Comparison of ENCODE assay signal across 33 mouse cellular contexts in genomic region chr4:139545791-139546190, GRCm38 (mm10). TPM values are rescaled to one million over a fixed set of nuclear protein-coding genes. Genes with fewer than 3 reads are reported as not detected.
DNase-seq lines count a peak whose midpoint lies in the region; ATAC-seq and TF ChIP-seq lines count a peak whose summit lies in the region.
"Had no signal": no experiment of that assay in that cellular context is flagged by ENCODE, and none has a peak within 500 bp of the region (broad histone marks: within the 10 kb centered on the region; RNA-seq: fewer than 3 reads in every experiment).

No protein-coding gene starts in this region.

- WGBS in hindbrain, embryonic 10.5 days: 42% methylated on average over 6 of the region's 6 CpGs
- 34% methylated on average over 6 of the region's 6 CpGs for WGBS in hindbrain, embryonic 16.5 days
- 38% methylated on average over 6 of the region's 6 CpGs for WGBS in neural tube, embryonic 11.5 days
- WGBS in neural tube, embryonic 15.5 days: 24% methylated on average over 6 of the region's 6 CpGs
- WGBS in limb, embryonic 10.5 days: 80% methylated on average over 6 of the region's 6 CpGs

- peak overlapping the region; percentile 86 for H3K27ac ChIP-seq in hindbrain, embryonic 10.5 days
- no peak overlapping the region for H3K27ac ChIP-seq in hindbrain, embryonic 16.5 days (ENCODE audit: low read depth, low read length)
- peak overlapping the region; percentile 63; the same call in 1 of the 2 replicates for H3K27ac ChIP-seq in neural tube, embryonic 11.5 days (ENCODE audit: low read depth, low read length)
- H3K27ac ChIP-seq in neural tube, embryonic 15.5 days (replicated peaks): no peak overlapping the region
- peak overlapping the region; percentile 3; the same call in 1 of the 2 replicates for H3K27ac ChIP-seq in limb, embryonic 10.5 days
- H3K27ac ChIP-seq: heart, adult 2 months; hindbrain, postnatal 0 days; left cerebral cortex, adult 2 months; limb, embryonic 15.5 days; liver, embryonic 15.5 days; macrophage; midbrain, embryonic 12.5 days; stomach, postnatal 0 days had no signal

- no peak overlapping the region for H3K4me2 ChIP-seq in hindbrain, embryonic 16.5 days (ENCODE audit: low read length)
- no peak overlapping the region for H3K4me2 ChIP-seq in neural tube, embryonic 11.5 days (ENCODE audit: low read depth)
- no peak overlapping the region for H3K4me2 ChIP-seq in neural tube, embryonic 15.5 days
- H3K4me2 ChIP-seq: limb, embryonic 15.5 days; liver, embryonic 15.5 days; midbrain, embryonic 12.5 days had no signal

- H3K27me3 ChIP-seq in hindbrain, embryonic 10.5 days (ENCODE audit: insufficient read depth, poor library complexity, severe bottlenecking): no peaks in the 10 kb centered on the region
- no peaks in the 10 kb centered on the region for H3K27me3 ChIP-seq in hindbrain, embryonic 16.5 days (replicated peaks; ENCODE audit: control insufficient read depth, insufficient read depth, low read length)
- no peaks in the 10 kb centered on the region for H3K27me3 ChIP-seq in neural tube, embryonic 11.5 days (ENCODE audit: control insufficient read depth, insufficient read depth, low read length)
- H3K27me3 ChIP-seq in neural tube, embryonic 15.5 days (replicated peaks): no peaks in the 10 kb centered on the region
- no peaks in the 10 kb centered on the region for H3K27me3 ChIP-seq in limb, embryonic 10.5 days (ENCODE audit: low read depth, poor library complexity, severe bottlenecking)
- H3K27me3 ChIP-seq: limb, embryonic 15.5 days; liver, embryonic 15.5 days; midbrain, embryonic 12.5 days had no signal

- H3K9me3 ChIP-seq in hindbrain, embryonic 10.5 days: no peaks in the 10 kb centered on the region
- no peaks in the 10 kb centered on the region for H3K9me3 ChIP-seq in hindbrain, embryonic 16.5 days (ENCODE audit: control insufficient read depth, low read length)
- H3K9me3 ChIP-seq in neural tube, embryonic 11.5 days (ENCODE audit: control insufficient read depth, low read length): no peaks in the 10 kb centered on the region
- no peaks in the 10 kb centered on the region for H3K9me3 ChIP-seq in neural tube, embryonic 15.5 days (replicated peaks)
- H3K9me3 ChIP-seq in limb, embryonic 10.5 days (replicated peaks): no peaks in the 10 kb centered on the region
- H3K9me3 ChIP-seq: G1E; limb, embryonic 15.5 days; liver, embryonic 15.5 days; midbrain, embryonic 12.5 days had no signal

- peak; percentile 15 for DNase-seq in hindbrain, embryonic 10.5 days (ENCODE audit: low spot score)
- peak; percentile 22 for DNase-seq in neural tube, embryonic 11.5 days (ENCODE audit: low spot score)
- peak; percentile 29 for DNase-seq in brain, embryonic 14.5 days (ENCODE audit: low read depth)
- no peak for DNase-seq in limb, embryonic 10.5 days (ENCODE audit: low spot score)
- DNase-seq: adrenal gland, postnatal 10 days; B cell, adult 2 months; cerebellum, adult 9-10 months; gastrocnemius, postnatal 25 days; heart, adult 2 months; heart, postnatal 36 days; kidney, adult 11 months; thymus, adult 2 months had no signal

- TF ChIP-seq CTCF in brain, embryonic 14.5 days (IDR thresholded peaks at IDR 0.05; ENCODE audit: borderline replicate concordance, extremely low read depth, insufficient read depth, insufficient read length): no peak

- no peak overlapping the region for H3K4me3 ChIP-seq in hindbrain, embryonic 10.5 days
- H3K4me3 ChIP-seq in hindbrain, embryonic 16.5 days (ENCODE audit: low read length): no peak overlapping the region
- no peak overlapping the region for H3K4me3 ChIP-seq in neural tube, embryonic 11.5 days (ENCODE audit: low read depth, low read length)
- H3K4me3 ChIP-seq in neural tube, embryonic 15.5 days (replicated peaks): no peak overlapping the region
- H3K4me3 ChIP-seq in limb, embryonic 10.5 days: no peak overlapping the region
- H3K4me3 ChIP-seq: heart, adult 2 months; left cerebral cortex, adult 2 months; limb, embryonic 15.5 days; liver, embryonic 15.5 days; midbrain, embryonic 12.5 days had no signal

- no peak for ATAC-seq in hindbrain, embryonic 16.5 days
- peak; percentile 55; the same call in 1 of the 2 replicates for ATAC-seq in neural tube, embryonic 11.5 days (ENCODE audit: insufficient read depth, low FRiP score, low TSS enrichment)
- ATAC-seq in neural tube, embryonic 15.5 days (ENCODE audit: low FRiP score): no peak
- no peak for ATAC-seq in granulocyte monocyte progenitor cell, adult 5-6 weeks (replicated peaks; ENCODE audit: poor library complexity, severe bottlenecking)
- ATAC-seq: forebrain, embryonic 16.5 days; hindbrain, postnatal 0 days had no signal

- TF ChIP-seq POLR2A in brain, embryonic 14.5 days (IDR thresholded peaks at IDR 0.05; ENCODE audit: borderline replicate concordance, extremely low read depth, insufficient read depth, insufficient read length, poor library complexity, severe bottlenecking): no peak

- no peak overlapping the region for H3K9ac ChIP-seq in hindbrain, embryonic 16.5 days (ENCODE audit: low read depth, low read length)
- 0 out of 2 replicates have a peak overlapping the region, but pooled peaks have one; percentile 30 for H3K9ac ChIP-seq in neural tube, embryonic 11.5 days (ENCODE audit: low read length)
- no peak overlapping the region for H3K9ac ChIP-seq in neural tube, embryonic 15.5 days (replicated peaks)
- H3K9ac ChIP-seq: limb, embryonic 15.5 days; liver, embryonic 15.5 days; midbrain, embryonic 12.5 days had no signal

- no peaks in the 10 kb centered on the region for H3K36me3 ChIP-seq in hindbrain, embryonic 10.5 days
- H3K36me3 ChIP-seq in hindbrain, embryonic 16.5 days (ENCODE audit: control insufficient read depth, insufficient read depth, low read length): no peaks in the 10 kb centered on the region
- no peaks in the 10 kb centered on the region for H3K36me3 ChIP-seq in neural tube, embryonic 11.5 days (ENCODE audit: control insufficient read depth, insufficient read depth, low read length)
- H3K36me3 ChIP-seq in neural tube, embryonic 15.5 days: no peaks in the 10 kb centered on the region
- no peaks in the 10 kb centered on the region for H3K36me3 ChIP-seq in limb, embryonic 10.5 days
- H3K36me3 ChIP-seq: G1E; limb, embryonic 15.5 days; liver, embryonic 15.5 days; midbrain, embryonic 12.5 days had no signal

- H3K4me1 ChIP-seq in hindbrain, embryonic 10.5 days (replicated peaks): peaks cover 9% of the 10 kb centered on the region
- H3K4me1 ChIP-seq in hindbrain, embryonic 16.5 days (ENCODE audit: control insufficient read depth, insufficient read depth, low read depth, low read length): no peaks in the 10 kb centered on the region
- no peaks in the 10 kb centered on the region for H3K4me1 ChIP-seq in neural tube, embryonic 11.5 days (ENCODE audit: control insufficient read depth, insufficient read depth, low read length)
- H3K4me1 ChIP-seq in neural tube, embryonic 15.5 days: 0 out of 2 replicates have a peak, but pooled peaks cover 4% of the 10 kb centered on the region
- no peaks in the 10 kb centered on the region for H3K4me1 ChIP-seq in limb, embryonic 10.5 days
- H3K4me1 ChIP-seq: limb, embryonic 15.5 days; liver, embryonic 15.5 days had no signal

RNA-seq across cellular contexts. Expression of gene Iffo2, which starts 15.4 kb away (rescaled TPM):
- 3.6 and 4.6 TPM in 2 replicates for polyA plus RNA-seq in hindbrain, embryonic 10.5 days (2016; fragmentation: Nextera tagmentation; extraction: Ambion mirVana)
- 3.5 and 3.9 TPM in 2 replicates for polyA plus RNA-seq in hindbrain, embryonic 16.5 days (2015; fragmentation: Nextera tagmentation; extraction: Ambion mirVana)
- polyA plus RNA-seq in neural tube, embryonic 11.5 days (2014; fragmentation: Nextera tagmentation; extraction: Ambion mirVana): 2.8 and 3.4 TPM in 2 replicates
- polyA plus RNA-seq in neural tube, embryonic 15.5 days (2015; fragmentation: Nextera tagmentation; extraction: Ambion mirVana): 4.5 and 5.2 TPM in 2 replicates
- 5.6 and 11.0 TPM in 2 replicates for polyA plus RNA-seq in brain, embryonic 14.5 days (2012; rRNA removed)
- polyA plus RNA-seq in limb, embryonic 10.5 days (2016; fragmentation: Nextera tagmentation; extraction: Ambion mirVana): 2.8 and 4.1 TPM in 2 replicates
- total RNA-seq in granulocyte monocyte progenitor cell, adult 5-6 weeks (2014; fragmentation: Nextera tagmentation): 0.92 and 2.4 TPM in 2 replicates
- total RNA-seq in granulocyte monocyte progenitor cell, adult 5-6 weeks (2017): 0.26 and 1.2 TPM in 2 replicates

RNA-seq across cellular contexts. Expression of gene Gm21969, which starts 57.2 kb away (rescaled TPM):
- not detected in 2 replicates for polyA plus RNA-seq in hindbrain, embryonic 10.5 days (2016; fragmentation: Nextera tagmentation; extraction: Ambion mirVana)
- not detected in 2 replicates for polyA plus RNA-seq in hindbrain, embryonic 16.5 days (2015; fragmentation: Nextera tagmentation; extraction: Ambion mirVana)
- not detected in 2 replicates for polyA plus RNA-seq in neural tube, embryonic 11.5 days (2014; fragmentation: Nextera tagmentation; extraction: Ambion mirVana)
- polyA plus RNA-seq in neural tube, embryonic 15.5 days (2015; fragmentation: Nextera tagmentation; extraction: Ambion mirVana): not detected in 2 replicates
- polyA plus RNA-seq in brain, embryonic 14.5 days (2012; rRNA removed): not detected in 2 replicates
- polyA plus RNA-seq in limb, embryonic 10.5 days (2016; fragmentation: Nextera tagmentation; extraction: Ambion mirVana): not detected in 2 replicates
- total RNA-seq in granulocyte monocyte progenitor cell, adult 5-6 weeks (2014; fragmentation: Nextera tagmentation): not detected in 2 replicates
- not detected in 2 replicates for total RNA-seq in granulocyte monocyte progenitor cell, adult 5-6 weeks (2017)
- total RNA-seq: adrenal gland, postnatal 10 days; CH12.LX; G1E; heart, adult 2 months; heart, postnatal 36 days; hindbrain, postnatal 0 days; layer of hippocampus, postnatal 10 days; left cerebral cortex, adult 2 months; left cerebral cortex, postnatal 36 days had no signal
- polyA plus RNA-seq: embryonic facial prominence, embryonic 14.5 days; forebrain, embryonic 16.5 days; heart, adult 2 months; heart, embryonic 14.5 days; hindbrain, postnatal 0 days; kidney, embryonic 16.5 days; large intestine, adult 2 months; limb, embryonic 15.5 days; liver, embryonic 15.5 days; lung, postnatal 0 days; macrophage; midbrain, embryonic 12.5 days; neural tube, embryonic 14.5 days; stomach, postnatal 0 days; thymus, adult 2 months had no signal

Comparison
In these comparisons a context has a peak if more than half of its experiments do, and no peak if none do; other contexts are left out.
1. H3K27ac ChIP-seq: peak in hindbrain, embryonic 10.5 days (single experiment), neural tube, embryonic 11.5 days (single experiment) and limb, embryonic 10.5 days (single experiment); none in hindbrain, embryonic 16.5 days (single experiment) and neural tube, embryonic 15.5 days (single experiment).